Mouse (Mus musculus): Measurements from ENCODE around the gene Pirt.
A peak's percentile ranks its signal among the peaks of the same experiment; 100 is the strongest.

The Pirt gene

DNA sequence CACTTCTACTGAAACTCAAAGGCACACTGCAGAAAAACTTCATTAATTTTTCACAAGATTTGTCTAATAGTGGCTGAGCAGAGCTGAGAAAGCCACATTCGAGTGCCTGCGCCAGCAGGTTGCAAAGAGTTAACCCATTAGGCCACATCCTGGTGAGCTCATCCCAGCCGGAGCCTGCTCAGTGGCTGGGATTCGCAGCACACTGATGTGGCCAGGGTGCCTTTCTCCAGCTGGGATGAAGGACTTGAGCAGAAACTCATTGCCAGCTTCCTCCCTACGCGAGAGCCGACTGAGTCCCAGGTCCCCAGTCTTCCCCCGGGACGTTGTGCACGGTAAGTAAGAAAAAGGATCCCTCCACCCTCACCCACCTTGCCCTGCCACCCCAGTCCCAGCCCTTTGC, at the start of gene Pirt:
TSS of gene Pirt (plus strand) at position 171 of the 400 bp plus-strand sequence.
- no peaks in the 10 kb centered on the region for H3K36me3 ChIP-seq (ENCODE audit: insufficient read depth, low read length)

DNA sequence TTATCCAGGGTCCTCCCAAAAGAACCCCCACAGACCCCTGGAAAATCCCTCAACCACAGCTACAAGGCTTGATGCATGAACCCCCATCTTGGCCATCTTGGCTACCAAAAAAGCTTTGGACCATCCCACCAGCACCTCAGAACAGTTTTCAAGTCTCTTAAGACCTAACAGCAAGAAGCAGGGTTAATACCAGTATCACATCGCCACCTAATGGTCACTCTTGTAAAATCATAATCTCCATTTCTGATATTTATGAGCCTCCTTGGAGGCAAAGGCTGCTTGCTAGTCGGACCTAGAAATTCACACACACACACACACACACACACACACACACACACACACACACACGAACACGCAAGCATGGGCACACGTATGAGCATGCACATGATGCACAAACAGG, 40.1 kb upstream of the Pirt start:
- Histone ChIP-seq H3K9me3 (ENCODE audit: low read length) (no peaks in the 10 kb centered on the region), H3K4me3 (replicated peaks; ENCODE audit: low read length) (no peak overlapping the region), H3K4me1 (replicated peaks; ENCODE audit: low read depth, low read length) (no peaks in the 10 kb centered on the region), H3K36me3 (ENCODE audit: insufficient read depth, low read length) (no peaks in the 10 kb centered on the region), H3K27me3 (ENCODE audit: insufficient read depth, low read length) (no peaks in the 10 kb centered on the region)
- TF ChIP-seq NANOG (IDR thresholded peaks at IDR 0.05; ENCODE audit: borderline replicate concordance, low read length) (no peak), POU5F1 (IDR thresholded peaks at IDR 0.05; ENCODE audit: borderline replicate concordance, low read length) (no peak), CTCF (conservative IDR thresholded peaks at IDR 0.05; ENCODE audit: low read length) (peak; percentile 28)

More for the DNA sequence above, at the start of gene Pirt:
- H3K9me3 ChIP-seq (ENCODE audit: low read length): no peaks in the 10 kb centered on the region
- H3K27me3 ChIP-seq (ENCODE audit: insufficient read depth, low read length): no peaks in the 10 kb centered on the region
- no peak for TF ChIP-seq NANOG (IDR thresholded peaks at IDR 0.05; ENCODE audit: borderline replicate concordance, low read length)
- TF ChIP-seq POU5F1 (IDR thresholded peaks at IDR 0.05; ENCODE audit: borderline replicate concordance, low read length): no peak
- no peak for TF ChIP-seq CTCF (conservative IDR thresholded peaks at IDR 0.05; ENCODE audit: low read length)
- peak within 1 kb of the TSS; percentile 69 for H3K4me3 ChIP-seq (replicated peaks; ENCODE audit: low read length)
- peaks cover 50% of the 10 kb centered on the region for H3K4me1 ChIP-seq (replicated peaks; ENCODE audit: low read depth, low read length)

DNA sequence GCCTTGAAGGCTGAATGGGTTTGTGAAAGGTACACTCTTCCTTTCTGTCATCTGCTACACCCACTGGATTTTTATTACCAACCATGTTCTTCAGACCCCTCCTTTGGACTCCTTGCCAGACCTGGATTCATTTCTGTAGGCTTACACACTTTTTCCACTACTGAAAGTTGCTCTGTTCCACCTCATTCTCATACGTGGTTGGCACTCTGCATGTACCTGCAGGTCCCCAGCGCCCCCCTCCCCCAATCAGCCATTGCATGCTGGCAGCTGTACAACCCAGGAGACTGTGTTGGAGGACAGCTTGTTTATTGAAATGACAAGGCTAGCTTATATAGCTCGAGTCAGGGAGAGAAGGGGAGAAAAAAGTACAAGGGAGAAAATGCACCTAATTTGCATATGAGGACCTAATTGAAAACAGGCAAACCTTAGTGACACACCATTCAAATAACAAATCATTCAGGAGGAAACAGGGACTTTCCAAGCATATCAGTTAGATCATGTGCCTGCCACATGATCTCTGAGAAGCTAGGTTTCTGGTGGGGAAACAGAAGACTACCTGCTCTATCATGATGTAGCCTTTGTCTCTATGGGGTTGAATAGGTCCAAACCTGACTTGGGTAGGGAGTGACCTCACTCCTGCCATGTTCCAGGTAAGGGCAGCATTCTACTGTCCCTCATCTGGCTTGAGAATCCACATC, 38.9 kb upstream of the Pirt start:
- no peaks in the 10 kb centered on the region for H3K27me3 ChIP-seq (ENCODE audit: insufficient read depth, low read length)
- H3K9me3 ChIP-seq (ENCODE audit: low read length): no peaks in the 10 kb centered on the region
- H3K4me3 ChIP-seq (replicated peaks; ENCODE audit: low read length): no peak overlapping the region
- H3K4me1 ChIP-seq (replicated peaks; ENCODE audit: low read depth, low read length): no peaks in the 10 kb centered on the region
- H3K36me3 ChIP-seq (ENCODE audit: insufficient read depth, low read length): no peaks in the 10 kb centered on the region
- TF ChIP-seq NANOG (IDR thresholded peaks at IDR 0.05; ENCODE audit: borderline replicate concordance, low read length): no peak
- TF ChIP-seq POU5F1 (IDR thresholded peaks at IDR 0.05; ENCODE audit: borderline replicate concordance, low read length): no peak
- no peak for TF ChIP-seq CTCF (conservative IDR thresholded peaks at IDR 0.05; ENCODE audit: low read length)

DNA sequence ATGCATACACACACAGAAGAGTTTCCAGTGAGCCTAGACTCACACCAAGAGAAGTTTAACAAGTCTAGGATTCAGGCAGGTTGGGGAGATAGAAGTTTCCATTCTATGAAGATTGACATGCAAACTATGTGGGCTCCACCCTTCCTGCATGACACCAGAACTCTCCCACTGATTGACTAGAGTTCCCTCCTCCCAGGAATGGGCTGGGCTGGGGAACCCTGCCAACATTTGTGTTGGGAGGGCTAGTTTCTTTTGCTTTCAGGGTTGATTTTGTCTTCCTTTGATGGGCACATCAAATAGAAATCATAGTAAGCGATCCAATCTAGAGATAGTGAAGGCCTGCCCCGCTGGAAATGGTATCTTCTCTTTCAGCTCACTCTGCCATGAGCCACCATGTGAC, 30.5 kb upstream of the Pirt start:
- no peaks in the 10 kb centered on the region for H3K27me3 ChIP-seq (ENCODE audit: insufficient read depth, low read length)
- H3K4me1 ChIP-seq (replicated peaks; ENCODE audit: low read depth, low read length): no peaks in the 10 kb centered on the region
- H3K9me3 ChIP-seq (ENCODE audit: low read length): no peaks in the 10 kb centered on the region
- no peaks in the 10 kb centered on the region for H3K36me3 ChIP-seq (ENCODE audit: insufficient read depth, low read length)
- TF ChIP-seq POU5F1 (IDR thresholded peaks at IDR 0.05; ENCODE audit: borderline replicate concordance, low read length): no peak
- TF ChIP-seq NANOG (IDR thresholded peaks at IDR 0.05; ENCODE audit: borderline replicate concordance, low read length): no peak
- TF ChIP-seq CTCF (conservative IDR thresholded peaks at IDR 0.05; ENCODE audit: low read length): no peak
- no peak overlapping the region for H3K4me3 ChIP-seq (replicated peaks; ENCODE audit: low read length)

GRCm38 (mm10) chr11:66882224-66883040, 29.3 kb upstream of the Pirt start:
- Histone ChIP-seq H3K36me3 (ENCODE audit: insufficient read depth, low read length) (no peaks in the 10 kb centered on the region), H3K9me3 (ENCODE audit: low read length) (no peaks in the 10 kb centered on the region), H3K4me3 (replicated peaks; ENCODE audit: low read length) (no peak overlapping the region), H3K4me1 (replicated peaks; ENCODE audit: low read depth, low read length) (no peaks in the 10 kb centered on the region), H3K27me3 (ENCODE audit: insufficient read depth, low read length) (no peaks in the 10 kb centered on the region)
- no peak for TF ChIP-seq CTCF (conservative IDR thresholded peaks at IDR 0.05; ENCODE audit: low read length)
- no peak for TF ChIP-seq POU5F1 (IDR thresholded peaks at IDR 0.05; ENCODE audit: borderline replicate concordance, low read length)
- no peak for TF ChIP-seq NANOG (IDR thresholded peaks at IDR 0.05; ENCODE audit: borderline replicate concordance, low read length)

- Histone ChIP-seq H3K9me3 (ENCODE audit: low read length) (no peaks in the 10 kb centered on the region), H3K4me1 (replicated peaks; ENCODE audit: low read depth, low read length) (peaks cover 3% of the 10 kb centered on the region; the same call in 1 of the 2 replicates), H3K4me3 (replicated peaks; ENCODE audit: low read length) (no peak overlapping the region), H3K27me3 (ENCODE audit: insufficient read depth, low read length) (no peaks in the 10 kb centered on the region), H3K36me3 (ENCODE audit: insufficient read depth, low read length) (no peaks in the 10 kb centered on the region)
- TF ChIP-seq CTCF (conservative IDR thresholded peaks at IDR 0.05; ENCODE audit: low read length) (no peak), NANOG (IDR thresholded peaks at IDR 0.05; ENCODE audit: borderline replicate concordance, low read length) (no peak), POU5F1 (IDR thresholded peaks at IDR 0.05; ENCODE audit: borderline replicate concordance, low read length) (no peak)
Observed at GRCm38 (mm10) chr11:66892536-66892935, 19.2 kb upstream of the Pirt start.

GRCm38 (mm10) chr11:66898747-66899146, 13.0 kb upstream of the Pirt start:
- Histone ChIP-seq H3K4me3 (replicated peaks; ENCODE audit: low read length) (no peak overlapping the region), H3K4me1 (replicated peaks; ENCODE audit: low read depth, low read length) (no peaks in the 10 kb centered on the region), H3K27me3 (ENCODE audit: insufficient read depth, low read length) (0 out of 2 replicates have a peak, but pooled peaks cover 4% of the 10 kb centered on the region), H3K36me3 (ENCODE audit: insufficient read depth, low read length) (no peaks in the 10 kb centered on the region), H3K9me3 (ENCODE audit: low read length) (0 out of 2 replicates have a peak, but pooled peaks cover 3% of the 10 kb centered on the region)
- TF ChIP-seq NANOG (IDR thresholded peaks at IDR 0.05; ENCODE audit: borderline replicate concordance, low read length): no peak
- no peak for TF ChIP-seq POU5F1 (IDR thresholded peaks at IDR 0.05; ENCODE audit: borderline replicate concordance, low read length)
- peak; percentile 43 for TF ChIP-seq CTCF (conservative IDR thresholded peaks at IDR 0.05; ENCODE audit: low read length)

- Histone ChIP-seq H3K4me3 (replicated peaks; ENCODE audit: low read length) (no peak overlapping the region), H3K36me3 (ENCODE audit: insufficient read depth, low read length) (no peaks in the 10 kb centered on the region), H3K4me1 (replicated peaks; ENCODE audit: low read depth, low read length) (no peaks in the 10 kb centered on the region), H3K9me3 (ENCODE audit: low read length) (0 out of 2 replicates have a peak, but pooled peaks cover 3% of the 10 kb centered on the region), H3K27me3 (ENCODE audit: insufficient read depth, low read length) (0 out of 2 replicates have a peak, but pooled peaks cover 4% of the 10 kb centered on the region)
- TF ChIP-seq CTCF (conservative IDR thresholded peaks at IDR 0.05; ENCODE audit: low read length) (peak; percentile 65), NANOG (IDR thresholded peaks at IDR 0.05; ENCODE audit: borderline replicate concordance, low read length) (no peak)
Observed at GRCm38 (mm10) chr11:66899426-66899825, 12.4 kb upstream of the Pirt start.
